In genomic region chr11:114626071-114626690, GRCm38 (mm10) we compare ENCODE assay signal across 21 mouse cellular contexts. TPM values are rescaled to one million over a fixed set of nuclear protein-coding genes. Genes with fewer than 3 reads are reported as not detected.
DNase-seq lines count a peak whose midpoint lies in the region; ATAC-seq and TF ChIP-seq lines count a peak whose summit lies in the region.
"Had no signal": no experiment of that assay in that cellular context is flagged by ENCODE, and none has a peak within 500 bp of the region (broad histone marks: within the 10 kb centered on the region; RNA-seq: fewer than 3 reads in every experiment).

No protein-coding gene starts in this region.

- H3K27ac ChIP-seq in hindbrain, postnatal 0 days, result no peak overlapping the region
- H3K27ac ChIP-seq in hindbrain, embryonic 10.5 days, result no peak overlapping the region
- no peak overlapping the region for H3K27ac ChIP-seq in limb, embryonic 14.5 days (replicated peaks; ENCODE audit: low read depth, low read length)
- H3K27ac ChIP-seq in limb, embryonic 10.5 days, result no peak overlapping the region
- H3K27ac ChIP-seq: embryonic facial prominence, embryonic 12.5 days; heart, embryonic 10.5 days; hindbrain, embryonic 15.5 days; intestine, embryonic 15.5 days; kidney, postnatal 0 days; layer of hippocampus, adult 2 months; liver, embryonic 15.5 days had no signal

- H3K4me3 ChIP-seq in hindbrain, postnatal 0 days (ENCODE audit: low read length), result no peak overlapping the region
- no peak overlapping the region for H3K4me3 ChIP-seq in hindbrain, embryonic 10.5 days
- no peak overlapping the region for H3K4me3 ChIP-seq in limb, embryonic 14.5 days (replicated peaks; ENCODE audit: low read length)
- H3K4me3 ChIP-seq in limb, embryonic 10.5 days, result no peak overlapping the region
- H3K4me3 ChIP-seq: embryonic facial prominence, embryonic 12.5 days; heart, embryonic 10.5 days; hindbrain, embryonic 15.5 days; intestine, embryonic 15.5 days; layer of hippocampus, adult 2 months; liver, embryonic 15.5 days had no signal

- 39% methylated on average over 13 of the region's 13 CpGs for WGBS in hindbrain, postnatal 0 days
- 86% methylated on average over 13 of the region's 13 CpGs for WGBS in hindbrain, embryonic 10.5 days
- 66% methylated on average over 13 of the region's 13 CpGs for WGBS in limb, embryonic 14.5 days
- WGBS in limb, embryonic 10.5 days, result 82% methylated on average over 13 of the region's 13 CpGs

- H3K9me3 ChIP-seq in hindbrain, postnatal 0 days (ENCODE audit: low read length), result no peaks in the 10 kb centered on the region
- peaks cover 5% of the 10 kb centered on the region; the same call in 1 of the 2 replicates for H3K9me3 ChIP-seq in hindbrain, embryonic 10.5 days
- H3K9me3 ChIP-seq in limb, embryonic 14.5 days (ENCODE audit: control insufficient read depth, low read length), result no peaks in the 10 kb centered on the region
- H3K9me3 ChIP-seq in limb, embryonic 10.5 days (replicated peaks), result no peaks in the 10 kb centered on the region; the same call in 1 of the 2 replicates
- H3K9me3 ChIP-seq: hindbrain, embryonic 15.5 days; intestine, embryonic 15.5 days; liver, embryonic 15.5 days had no signal

- no peak overlapping the region for H3K4me2 ChIP-seq in hindbrain, postnatal 0 days (ENCODE audit: low read depth, low read length)
- no peak overlapping the region for H3K4me2 ChIP-seq in limb, embryonic 14.5 days (replicated peaks; ENCODE audit: low read depth, low read length, severe bottlenecking)
- H3K4me2 ChIP-seq: embryonic facial prominence, embryonic 12.5 days; hindbrain, embryonic 15.5 days; intestine, embryonic 15.5 days; liver, embryonic 15.5 days; midbrain, embryonic 11.5 days had no signal

- H3K4me1 ChIP-seq in hindbrain, postnatal 0 days (ENCODE audit: insufficient read depth, low read length), result no peaks in the 10 kb centered on the region
- H3K4me1 ChIP-seq in hindbrain, embryonic 10.5 days (replicated peaks), result no peaks in the 10 kb centered on the region
- no peaks in the 10 kb centered on the region for H3K4me1 ChIP-seq in limb, embryonic 14.5 days (ENCODE audit: control insufficient read depth, insufficient read depth, low read length)
- peaks cover 5% of the 10 kb centered on the region; the same call in 1 of the 2 replicates for H3K4me1 ChIP-seq in limb, embryonic 10.5 days
- H3K4me1 ChIP-seq: embryonic facial prominence, embryonic 12.5 days; heart, embryonic 10.5 days; hindbrain, embryonic 15.5 days; intestine, embryonic 15.5 days; liver, embryonic 15.5 days had no signal

- H3K9ac ChIP-seq in hindbrain, postnatal 0 days (replicated peaks; ENCODE audit: low read length), result no peak overlapping the region
- H3K9ac ChIP-seq in limb, embryonic 14.5 days (ENCODE audit: low read depth, low read length, severe bottlenecking), result no peak overlapping the region
- H3K9ac ChIP-seq: embryonic facial prominence, embryonic 12.5 days; hindbrain, embryonic 15.5 days; intestine, embryonic 15.5 days; liver, embryonic 15.5 days had no signal

- no peak for TF ChIP-seq POLR2A in limb, embryonic 14.5 days (IDR thresholded peaks at IDR 0.05; ENCODE audit: borderline replicate concordance, extremely low read depth, insufficient read depth, insufficient read length)
- TF ChIP-seq POLR2A in brain, embryonic 14.5 days (IDR thresholded peaks at IDR 0.05; ENCODE audit: borderline replicate concordance, extremely low read depth, insufficient read depth, insufficient read length, poor library complexity, severe bottlenecking), result no peak

- no peak for ATAC-seq in hindbrain, postnatal 0 days
- no peak for ATAC-seq in limb, embryonic 14.5 days (ENCODE audit: low FRiP score, low read depth)
- ATAC-seq: intestine, embryonic 15.5 days had no signal

- no peaks in the 10 kb centered on the region for H3K36me3 ChIP-seq in hindbrain, postnatal 0 days (ENCODE audit: insufficient read depth, low read length)
- H3K36me3 ChIP-seq in hindbrain, embryonic 10.5 days, result no peaks in the 10 kb centered on the region
- H3K36me3 ChIP-seq in limb, embryonic 14.5 days (ENCODE audit: control insufficient read depth, insufficient read depth, low read length), result no peaks in the 10 kb centered on the region
- no peaks in the 10 kb centered on the region for H3K36me3 ChIP-seq in limb, embryonic 10.5 days
- H3K36me3 ChIP-seq: embryonic facial prominence, embryonic 12.5 days; heart, embryonic 10.5 days; hindbrain, embryonic 15.5 days; intestine, embryonic 15.5 days; liver, embryonic 15.5 days had no signal

- TF ChIP-seq CTCF in hindbrain, postnatal 0 days (IDR thresholded peaks at IDR 0.05; ENCODE audit: low read depth), result no peak
- TF ChIP-seq CTCF in brain, embryonic 14.5 days (IDR thresholded peaks at IDR 0.05; ENCODE audit: borderline replicate concordance, extremely low read depth, insufficient read depth, insufficient read length), result no peak

- DNase-seq in hindbrain, postnatal 0 days (ENCODE audit: low spot score), result peak; percentile 51
- no peak for DNase-seq in hindbrain, embryonic 10.5 days (ENCODE audit: low spot score)
- peak; percentile 31 for DNase-seq in limb, embryonic 14.5 days (ENCODE audit: low spot score)
- DNase-seq in limb, embryonic 10.5 days (ENCODE audit: low spot score), result no peak
- DNase-seq in adrenal gland, postnatal 14 days, result peak; percentile 51
- peak; percentile 62 for DNase-seq in brain, embryonic 14.5 days (ENCODE audit: low read depth)
- DNase-seq in gastrocnemius, adult 8-10 months (ENCODE audit: low spot score in 2 of 2), result no peak
- DNase-seq: cerebellum, adult 9-11 months; gastrocnemius, postnatal 10 days; heart, postnatal 4 days; liver; thymus, adult 18-20 months; thymus, postnatal 36 days had no signal

- H3K27me3 ChIP-seq in hindbrain, postnatal 0 days (ENCODE audit: insufficient read depth, low read length), result no peaks in the 10 kb centered on the region
- H3K27me3 ChIP-seq in hindbrain, embryonic 10.5 days (ENCODE audit: insufficient read depth, poor library complexity, severe bottlenecking), result 0 out of 2 replicates have a peak, but pooled peaks cover 5% of the 10 kb centered on the region
- H3K27me3 ChIP-seq in limb, embryonic 14.5 days (ENCODE audit: control insufficient read depth, insufficient read depth, low read length), result no peaks in the 10 kb centered on the region
- no peaks in the 10 kb centered on the region; the same call in 1 of the 2 replicates for H3K27me3 ChIP-seq in limb, embryonic 10.5 days (ENCODE audit: low read depth, poor library complexity, severe bottlenecking)
- H3K27me3 ChIP-seq: embryonic facial prominence, embryonic 12.5 days; hindbrain, embryonic 15.5 days; intestine, embryonic 15.5 days; liver, embryonic 15.5 days had no signal

RNA-seq across cellular contexts. Expression of gene Rpl38, which starts 42.1 kb away (rescaled TPM):
- 577 and 578 TPM in 2 replicates for total RNA-seq in hindbrain, postnatal 0 days (2014; rRNA removed)
- polyA plus RNA-seq in hindbrain, postnatal 0 days (2015; fragmentation: Nextera tagmentation; extraction: Ambion mirVana), result 954 and 958 TPM in 2 replicates
- 959 and 1,042 TPM in 2 replicates for polyA plus RNA-seq in hindbrain, embryonic 10.5 days (2016; fragmentation: Nextera tagmentation; extraction: Ambion mirVana)
- polyA plus RNA-seq in limb, embryonic 14.5 days (2012; rRNA removed), result 1,565 and 2,419 TPM in 2 replicates
- 1,011 and 1,139 TPM in 2 replicates for polyA plus RNA-seq in limb, embryonic 14.5 days (2014; fragmentation: Nextera tagmentation; extraction: Ambion mirVana)
- 966 and 1,201 TPM in 2 replicates for polyA plus RNA-seq in limb, embryonic 10.5 days (2016; fragmentation: Nextera tagmentation; extraction: Ambion mirVana)
- 1,048 and 1,188 TPM in 2 replicates for total RNA-seq in adrenal gland, postnatal 14 days (2021)
- 1,736 and 1,742 TPM in 2 replicates for polyA plus RNA-seq in brain, embryonic 14.5 days (2012; rRNA removed)
- total RNA-seq in gastrocnemius, adult 8-10 months (2022), result 100 to 1,000 TPM; 528 to 780 (median 621) TPM

RNA-seq across cellular contexts. Expression of gene Ttyh2, which starts 49.0 kb away (rescaled TPM):
- total RNA-seq in hindbrain, postnatal 0 days (2014; rRNA removed), result 75.8 and 80.4 TPM in 2 replicates
- polyA plus RNA-seq in hindbrain, postnatal 0 days (2015; fragmentation: Nextera tagmentation; extraction: Ambion mirVana), result 38.6 and 40.3 TPM in 2 replicates
- 15.6 and 15.9 TPM in 2 replicates for polyA plus RNA-seq in hindbrain, embryonic 10.5 days (2016; fragmentation: Nextera tagmentation; extraction: Ambion mirVana)
- polyA plus RNA-seq in limb, embryonic 14.5 days (2012; rRNA removed), result 16.9 and 21.3 TPM in 2 replicates
- polyA plus RNA-seq in limb, embryonic 14.5 days (2014; fragmentation: Nextera tagmentation; extraction: Ambion mirVana), result 21.7 and 25.9 TPM in 2 replicates
- polyA plus RNA-seq in limb, embryonic 10.5 days (2016; fragmentation: Nextera tagmentation; extraction: Ambion mirVana), result 8.6 and 9.2 TPM in 2 replicates
- 61.7 and 64.7 TPM in 2 replicates for total RNA-seq in adrenal gland, postnatal 14 days (2021)
- 17.8 and 25.4 TPM in 2 replicates for polyA plus RNA-seq in brain, embryonic 14.5 days (2012; rRNA removed)
- total RNA-seq in gastrocnemius, adult 8-10 months (2022), result 10 to 100 TPM; 17.6 to 20.2 (median 19.4) TPM

Comparison
In these comparisons a context has a peak if more than half of its experiments do, and no peak if none do; other contexts are left out.
1. DNase-seq: peak in hindbrain, postnatal 0 days (single experiment), limb, embryonic 14.5 days (single experiment), adrenal gland, postnatal 14 days (single experiment) and brain, embryonic 14.5 days (single experiment); none in hindbrain, embryonic 10.5 days (single experiment), limb, embryonic 10.5 days (single experiment) and gastrocnemius, adult 8-10 months (0 of 2).